Mouse (Mus musculus): ENCODE results near the gene Dtnb. TPM values are rescaled to one million over a fixed set of nuclear protein-coding genes. Genes with fewer than 3 reads are reported as not detected.

Dtnb gene
- total and polyA plus RNA-seq, 2 experiments = 11.7 to 35.6 TPM

DNA sequence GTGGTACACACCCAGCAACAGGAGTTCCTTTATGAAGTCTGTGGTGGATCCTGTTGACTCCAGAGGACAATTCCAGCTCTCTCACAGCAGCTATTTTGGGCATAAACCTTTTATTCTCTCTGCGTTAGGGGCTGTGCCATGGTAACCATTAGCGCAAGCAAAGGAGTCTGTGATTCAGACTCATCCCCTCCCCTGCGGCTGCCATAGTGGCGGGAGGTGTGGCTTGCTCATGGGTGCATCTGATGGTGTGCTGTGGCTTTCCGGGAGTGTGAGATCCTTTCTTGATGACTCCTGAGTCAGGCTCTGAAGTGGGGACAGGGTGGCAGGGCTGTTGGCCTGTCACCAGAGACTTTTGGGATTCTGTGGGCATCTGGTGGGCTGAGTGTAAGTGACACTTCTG, 251.2 kb downstream of the Dtnb start:
- H3K27me3 ChIP-seq (ENCODE audit: control insufficient read depth, insufficient read depth, low read length) = no peaks in the 10 kb centered on the region
- no peak for DNase-seq (ENCODE audit: extremely low read depth, low read depth, low spot score)
- no peaks in the 10 kb centered on the region; the same call in 1 of the 2 replicates for H3K4me1 ChIP-seq (ENCODE audit: control insufficient read depth, insufficient read depth, low read length)
- 87% methylated on average over 5 of the region's 5 CpGs for WGBS
- H3K4me3 ChIP-seq (ENCODE audit: insufficient read depth, low read depth, low read length) = no peak overlapping the region
- no peak overlapping the region for H3K27ac ChIP-seq (replicated peaks; ENCODE audit: insufficient read depth, low read depth, low read length)
- no peak for TF ChIP-seq CTCF (IDR thresholded peaks at IDR 0.05; ENCODE audit: low read depth, low read length)
- no peak for TF ChIP-seq POLR2A (IDR thresholded peaks at IDR 0.05; ENCODE audit: extremely low read depth, insufficient read depth, low read length)
- peaks cover 74% of the 10 kb centered on the region for H3K79me2 ChIP-seq (ENCODE audit: control insufficient read depth, insufficient read depth, low read length)
- H3K9ac ChIP-seq (ENCODE audit: low read depth, low read length) = no peak overlapping the region
- H3K36me3 ChIP-seq (ENCODE audit: control insufficient read depth, insufficient read depth, low read length) = no peaks in the 10 kb centered on the region

DNA sequence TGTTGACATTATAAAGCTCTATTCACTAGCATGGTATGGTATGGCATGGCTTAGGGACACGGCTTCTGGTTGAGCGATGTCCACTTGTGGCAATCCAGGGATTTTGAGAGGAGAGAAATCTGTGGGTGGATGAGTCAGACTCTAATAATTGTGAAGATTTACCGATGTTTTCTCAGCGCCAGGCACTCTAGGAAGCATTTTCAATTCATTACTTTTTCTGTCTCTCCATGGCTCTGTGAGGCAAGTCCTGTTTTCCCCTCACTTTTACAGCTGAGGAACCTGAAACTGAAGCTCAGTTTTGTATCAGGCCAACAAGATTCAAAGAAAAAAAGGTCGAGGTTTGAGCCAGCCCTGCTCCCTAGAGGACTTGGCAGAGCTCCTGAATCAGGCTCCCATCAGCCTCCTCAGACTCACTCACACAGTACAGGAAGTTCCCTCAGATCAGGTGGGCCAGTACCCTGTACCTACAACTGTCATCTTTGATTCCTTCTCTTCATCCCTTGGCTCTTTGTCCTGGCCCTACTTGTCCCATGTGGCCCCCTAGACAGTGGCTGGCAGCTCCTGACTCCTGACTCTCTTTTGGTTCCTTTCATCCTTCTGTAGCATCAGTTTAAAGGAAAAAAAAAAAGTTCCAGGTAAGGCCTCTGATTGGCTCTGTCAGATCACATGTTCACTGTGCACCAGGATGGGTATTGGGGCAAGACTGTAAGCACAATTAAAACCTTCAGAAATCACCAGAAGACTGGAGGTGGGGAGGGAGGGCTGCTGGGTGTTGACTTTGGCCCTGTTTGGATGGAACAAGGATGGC, 252.9 kb downstream of the Dtnb start:
- Histone ChIP-seq H3K4me3 (ENCODE audit: insufficient read depth, low read depth, low read length) (no peak overlapping the region), H3K79me2 (ENCODE audit: control insufficient read depth, insufficient read depth, low read length) (peaks cover 63% of the 10 kb centered on the region), H3K27me3 (ENCODE audit: control insufficient read depth, insufficient read depth, low read length) (no peaks in the 10 kb centered on the region), H3K36me3 (ENCODE audit: control insufficient read depth, insufficient read depth, low read length) (no peaks in the 10 kb centered on the region), H3K4me1 (ENCODE audit: control insufficient read depth, insufficient read depth, low read length) (no peaks in the 10 kb centered on the region; the same call in 1 of the 2 replicates), H3K9ac (ENCODE audit: low read depth, low read length) (no peak overlapping the region), H3K27ac (replicated peaks; ENCODE audit: insufficient read depth, low read depth, low read length) (no peak overlapping the region)
- TF ChIP-seq POLR2A (IDR thresholded peaks at IDR 0.05; ENCODE audit: extremely low read depth, insufficient read depth, low read length) (no peak), CTCF (IDR thresholded peaks at IDR 0.05; ENCODE audit: low read depth, low read length) (no peak)
- no peak for DNase-seq (ENCODE audit: extremely low read depth, low read depth, low spot score)
- WGBS = 70% methylated on average over 5 of the region's 5 CpGs

DNA sequence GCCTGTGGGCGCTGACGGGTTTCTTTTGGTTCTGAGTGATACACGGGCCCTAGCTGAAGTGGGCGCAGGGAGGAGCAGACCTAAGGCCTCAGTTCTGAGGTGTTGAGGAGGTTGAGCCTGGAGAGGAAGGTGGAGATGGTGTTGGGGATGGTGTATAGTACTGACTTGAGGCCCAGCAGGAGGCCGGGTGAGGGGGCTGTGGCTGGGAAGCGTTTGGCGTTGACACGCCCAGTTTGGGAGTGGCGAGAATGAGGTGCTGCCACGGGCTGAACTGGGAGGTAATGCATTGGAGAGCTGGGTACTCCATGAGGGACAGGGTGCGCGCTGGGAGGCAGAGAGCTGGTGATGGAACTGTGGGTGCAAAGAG, 253.5 kb downstream of the Dtnb start:
- 76% methylated on average over 12 of the region's 12 CpGs for WGBS
- Histone ChIP-seq H3K27me3 (ENCODE audit: control insufficient read depth, insufficient read depth, low read length) (no peaks in the 10 kb centered on the region), H3K79me2 (ENCODE audit: control insufficient read depth, insufficient read depth, low read length) (peaks cover 57% of the 10 kb centered on the region), H3K4me1 (ENCODE audit: control insufficient read depth, insufficient read depth, low read length) (no peaks in the 10 kb centered on the region; the same call in 1 of the 2 replicates), H3K36me3 (ENCODE audit: control insufficient read depth, insufficient read depth, low read length) (no peaks in the 10 kb centered on the region), H3K27ac (replicated peaks; ENCODE audit: insufficient read depth, low read depth, low read length) (no peak overlapping the region), H3K9ac (ENCODE audit: low read depth, low read length) (no peak overlapping the region), H3K4me3 (ENCODE audit: insufficient read depth, low read depth, low read length) (no peak overlapping the region)
- DNase-seq (ENCODE audit: extremely low read depth, low read depth, low spot score) = no peak
- TF ChIP-seq POLR2A (IDR thresholded peaks at IDR 0.05; ENCODE audit: extremely low read depth, insufficient read depth, low read length) (no peak), CTCF (IDR thresholded peaks at IDR 0.05; ENCODE audit: low read depth, low read length) (no peak)

DNA sequence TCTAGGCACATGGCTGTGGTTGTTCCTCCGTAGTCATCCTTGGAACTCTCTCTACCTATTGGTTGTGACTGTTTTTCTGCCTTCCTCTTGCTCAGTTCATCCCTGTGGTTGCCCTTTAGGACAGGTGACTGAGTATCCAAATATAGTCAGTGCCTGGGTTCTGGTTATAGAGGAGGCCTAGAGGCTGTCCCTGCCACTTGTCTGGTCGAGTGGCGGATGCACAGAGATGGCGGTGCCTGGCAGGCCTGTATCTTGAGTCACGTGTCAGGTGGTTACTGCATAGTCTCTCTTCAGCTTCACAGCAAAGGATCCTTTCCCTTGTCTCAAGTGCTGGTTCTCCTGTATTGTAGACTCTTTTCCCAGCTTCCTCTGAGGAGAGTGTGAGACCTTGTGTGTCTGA, 255.6 kb downstream of the Dtnb start:
- Histone ChIP-seq H3K9ac (ENCODE audit: low read depth, low read length) (no peak overlapping the region), H3K27me3 (ENCODE audit: control insufficient read depth, insufficient read depth, low read length) (no peaks in the 10 kb centered on the region), H3K36me3 (ENCODE audit: control insufficient read depth, insufficient read depth, low read length) (no peaks in the 10 kb centered on the region), H3K27ac (replicated peaks; ENCODE audit: insufficient read depth, low read depth, low read length) (no peak overlapping the region), H3K79me2 (ENCODE audit: control insufficient read depth, insufficient read depth, low read length) (peaks cover 47% of the 10 kb centered on the region), H3K4me3 (ENCODE audit: insufficient read depth, low read depth, low read length) (no peak overlapping the region), H3K4me1 (ENCODE audit: control insufficient read depth, insufficient read depth, low read length) (no peaks in the 10 kb centered on the region; the same call in 1 of the 2 replicates)
- no peak for DNase-seq (ENCODE audit: extremely low read depth, low read depth, low spot score)
- TF ChIP-seq CTCF (IDR thresholded peaks at IDR 0.05; ENCODE audit: low read depth, low read length) (no peak), POLR2A (IDR thresholded peaks at IDR 0.05; ENCODE audit: extremely low read depth, insufficient read depth, low read length) (no peak)
- 91% methylated on average over 5 of the region's 5 CpGs for WGBS

Other genes with a start within 250 kb of the Dtnb start
- 0.55 and 1.0 TPM in 2 replicates for gene Kif3c, start 207.2 kb upstream of the Dtnb start, total RNA-seq (2014; rRNA removed)
- gene Kif3c, start 207.2 kb upstream of the Dtnb start, polyA plus RNA-seq (2012; rRNA removed) = 0.68 and 0.99 TPM in 2 replicates
- 18.3 and 18.6 TPM in 2 replicates for gene Asxl2, start 145.5 kb upstream of the Dtnb start, total RNA-seq (2014; rRNA removed)
- 3.7 and 4.2 TPM in 2 replicates for gene Asxl2, start 145.5 kb upstream of the Dtnb start, polyA plus RNA-seq (2012; rRNA removed)
- 7.9 and 11.2 TPM in 2 replicates for gene Dnmt3a, start 233.6 kb downstream of the Dtnb start, total RNA-seq (2014; rRNA removed)
- 3.0 and 4.0 TPM in 2 replicates for gene Dnmt3a, start 233.6 kb downstream of the Dtnb start, polyA plus RNA-seq (2012; rRNA removed)

All from liver, adult 2 months (tissue).